Mouse (Mus musculus): ENCODE measurements around the gene Aldh1a1.
"Not testable (repeated sequence)": the region's sequence is repeated elsewhere in the genome, so short reads cannot be mapped to it uniquely, and the experiment has no call there.

The Aldh1a1 gene

GRCm38 (mm10) chr19:20492491-20492890 lies at the start of gene Aldh1a1:
TSS of gene Aldh1a1 (plus strand) at chr19:20492715.
- peak; percentile 32 for DNase-seq

- DNase-seq, result no peak
These were observed 44.7 kb upstream of the Aldh1a1 start for GRCm38 (mm10) chr19:20447807-20448206.

- no peak for DNase-seq
These were observed 43.0 kb upstream of the Aldh1a1 start for GRCm38 (mm10) chr19:20449546-20449945.

GRCm38 (mm10) chr19:20451045-20451444 lies 41.5 kb upstream of the Aldh1a1 start:
- no peak for DNase-seq

GRCm38 (mm10) chr19:20484497-20484896 lies 8.0 kb upstream of the Aldh1a1 start:
- no peak for DNase-seq

GRCm38 (mm10) chr19:20491950-20492349 lies 565 bp upstream of the Aldh1a1 start:
- peak; percentile 15 for DNase-seq

- DNase-seq, result no peak
These were observed 4.0 kb downstream of the Aldh1a1 start for GRCm38 (mm10) chr19:20496476-20496875.

- DNase-seq, result no peak
These were observed 12.8 kb downstream of the Aldh1a1 start for GRCm38 (mm10) chr19:20505359-20505758.

GRCm38 (mm10) chr19:20506936-20507615 lies 14.6 kb downstream of the Aldh1a1 start:
- DNase-seq, result no peak

GRCm38 (mm10) chr19:20508609-20509008 lies 16.1 kb downstream of the Aldh1a1 start:
- no peak for DNase-seq

- DNase-seq, result no peak
These were observed 19.5 kb downstream of the Aldh1a1 start for GRCm38 (mm10) chr19:20511971-20512370.

- DNase-seq, result no peak
These were observed 20.7 kb downstream of the Aldh1a1 start for GRCm38 (mm10) chr19:20513181-20513580.

GRCm38 (mm10) chr19:20513688-20514361 lies 21.3 kb downstream of the Aldh1a1 start:
- DNase-seq, result no peak

- DNase-seq, result no peak
These were observed 24.0 kb downstream of the Aldh1a1 start for GRCm38 (mm10) chr19:20516481-20516880.

- DNase-seq, result not testable (repeated sequence)
These were observed 36.6 kb downstream of the Aldh1a1 start for GRCm38 (mm10) chr19:20529156-20529555.

GRCm38 (mm10) chr19:20529921-20530696 lies 37.6 kb downstream of the Aldh1a1 start:
- DNase-seq, result no peak

GRCm38 (mm10) chr19:20536538-20536937 lies 44.0 kb downstream of the Aldh1a1 start:
- DNase-seq, result no peak

- DNase-seq, result no peak
These were observed 48.5 kb downstream of the Aldh1a1 start for GRCm38 (mm10) chr19:20541044-20541443.

GRCm38 (mm10) chr19:20541924-20542323 lies 49.4 kb downstream of the Aldh1a1 start:
- DNase-seq, result no peak

GRCm38 (mm10) chr19:20543816-20544215 lies 51.3 kb downstream of the Aldh1a1 start:
- DNase-seq, result no peak

- DNase-seq, result no peak
These were observed 52.4 kb downstream of the Aldh1a1 start for GRCm38 (mm10) chr19:20544941-20545340.

GRCm38 (mm10) chr19:20547025-20547424 lies 54.5 kb downstream of the Aldh1a1 start:
- no peak for DNase-seq

GRCm38 (mm10) chr19:20549409-20549808 lies 56.9 kb downstream of the Aldh1a1 start:
- DNase-seq, result no peak

- no peak for DNase-seq
These were observed 62.9 kb downstream of the Aldh1a1 start for GRCm38 (mm10) chr19:20555365-20555764.

Measured in cerebellum, adult 11-12 months (tissue).